Mouse (Mus musculus) testis, adult 2 months (tissue): ENCODE results near the gene Pax1. TPM values are rescaled to one million over a fixed set of nuclear protein-coding genes. Genes with fewer than 3 reads are reported as not detected.

Experiments
- H3K27ac ChIP-seq: fragments of 200-500 bp; 2 replicates; pipeline ENCODE4 v1.5.1; 2012; ENCODE audit warnings: low read depth, low read length; ENCODE audit not compliant: control insufficient read depth, insufficient read depth
- H3K27me3 ChIP-seq: fragments of 200-500 bp; 2 replicates; pipeline ENCODE4 v1.6.1; 2012; ENCODE audit warnings: mild to moderate bottlenecking, low read length, moderate library complexity; ENCODE audit not compliant: control insufficient read depth, insufficient read depth
- H3K36me3 ChIP-seq: fragments of 200-500 bp; 2 replicates; pipeline ENCODE4 v1.6.1; 2012; ENCODE audit warnings: mild to moderate bottlenecking, low read length; ENCODE audit not compliant: control insufficient read depth, insufficient read depth
- H3K4me1 ChIP-seq: fragments of 200-500 bp; 2 replicates; pipeline ENCODE4 v1.6.1; 2012; ENCODE audit warnings: low read length; ENCODE audit not compliant: control insufficient read depth, insufficient read depth
- H3K4me3 ChIP-seq: fragments of 200-500 bp; 2 replicates; pipeline ENCODE4 v1.5.1; 2012; ENCODE audit warnings: low read depth, mild to moderate bottlenecking, low read length, moderate library complexity, mixed read lengths; ENCODE audit not compliant: control insufficient read depth
- CTCF ChIP-seq: fragments of 200-500 bp; IDR thresholded peaks from 2 replicates; pipeline ENCODE4 v1.5.1; 2012; ENCODE audit warnings: low read depth, mild to moderate bottlenecking, inconsistent platforms, low read length, moderate library complexity; ENCODE audit not compliant: control insufficient read depth, insufficient read depth, insufficient replicate concordance
- POLR2A ChIP-seq: fragments of 200-500 bp; IDR thresholded peaks from 2 replicates; pipeline ENCODE4 v1.6.1; 2012; ENCODE audit warnings: low read depth, mild to moderate bottlenecking, inconsistent platforms, low read length, moderate library complexity; ENCODE audit not compliant: control insufficient read depth
- polyA plus RNA-seq: library from polyadenylated mRNA; depleted of rRNA; stranded (reverse); fragments of >200 nt; gene quantifications from 2 replicates; pipeline ENCODE4 v1.2.3, GENCODE M21; 2012; rRNA removed

Pax1 gene
- 9.4 and 9.9 TPM in 2 replicates for polyA plus RNA-seq

DNA sequence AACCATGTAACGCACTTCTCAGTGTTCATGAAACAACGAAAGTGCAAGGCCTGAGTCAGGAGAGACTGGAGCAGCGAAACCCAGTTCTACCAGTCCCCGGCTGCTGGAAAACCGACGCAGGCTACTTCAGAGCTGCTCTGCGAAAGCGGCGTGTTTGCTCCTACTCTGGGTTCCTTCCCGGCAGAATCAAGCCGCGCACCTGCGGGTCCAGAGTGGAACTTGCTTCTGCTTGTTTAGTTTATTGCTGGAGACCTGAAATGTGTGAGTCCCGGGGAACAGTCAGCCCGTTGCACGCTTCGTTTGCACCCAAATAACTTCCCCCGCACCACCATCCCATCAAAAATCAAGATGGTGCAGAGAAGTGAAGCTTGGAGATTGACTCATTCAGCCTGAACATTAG lies at the start of gene Pax1:
Pax1 (plus strand) TSS at position 345 of the 400 bp plus-strand sequence.
- no peak within 1 kb of the TSS for H3K27ac ChIP-seq
- H3K4me1 ChIP-seq = peaks cover 16% of the 10 kb centered on the region
- H3K36me3 ChIP-seq = no peaks in the 10 kb centered on the region
- peak within 1 kb of the TSS; percentile 15 for H3K4me3 ChIP-seq
- TF ChIP-seq CTCF = no peak
- no peak for TF ChIP-seq POLR2A
- peaks cover 10% of the 10 kb centered on the region for H3K27me3 ChIP-seq

DNA sequence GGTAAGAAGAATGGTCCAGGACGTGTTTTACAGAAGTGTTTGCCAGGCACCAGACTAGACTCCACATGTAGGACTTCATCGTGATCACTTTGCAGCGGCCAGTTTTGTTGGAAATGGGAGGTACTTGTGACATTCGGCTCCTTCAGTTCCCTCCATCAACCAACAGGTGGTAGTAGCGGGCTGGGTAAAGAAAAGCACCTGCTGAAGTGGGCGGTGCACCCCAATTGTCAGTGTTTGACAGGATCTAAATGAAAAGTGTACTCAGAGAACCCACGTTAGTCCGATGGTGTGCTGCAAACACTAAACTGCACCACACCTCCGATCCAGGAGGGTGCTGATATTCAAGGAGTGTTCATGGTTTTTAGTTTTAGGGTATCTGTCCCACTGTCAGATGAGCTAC lies 40.7 kb upstream of the Pax1 start:
- no peak overlapping the region for H3K4me3 ChIP-seq
- H3K36me3 ChIP-seq = no peaks in the 10 kb centered on the region
- no peak overlapping the region for H3K27ac ChIP-seq
- TF ChIP-seq POLR2A = no peak
- peak; percentile 26; the same call in 1 of the 2 replicates for TF ChIP-seq CTCF
- H3K4me1 ChIP-seq = no peaks in the 10 kb centered on the region
- no peaks in the 10 kb centered on the region for H3K27me3 ChIP-seq

DNA sequence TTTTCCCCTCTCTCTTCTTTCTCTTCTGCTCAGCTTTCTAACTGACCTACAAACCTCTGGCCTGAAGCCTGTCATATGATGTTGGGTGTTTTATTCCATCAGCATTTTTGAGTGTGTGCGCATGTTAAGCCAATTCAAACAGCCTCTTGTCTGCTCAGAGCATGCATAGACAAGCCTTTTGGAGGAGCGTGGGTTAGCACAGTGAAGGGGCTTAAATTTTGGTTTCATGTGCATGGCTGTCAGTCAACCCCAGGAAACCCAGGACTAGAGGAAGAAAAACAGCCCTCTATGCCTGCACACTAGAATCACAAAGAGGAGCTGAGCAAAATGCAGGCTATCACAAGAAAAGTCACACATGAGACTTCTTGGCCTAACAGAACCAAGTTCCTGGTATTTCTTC lies 36.5 kb upstream of the Pax1 start:
- H3K27me3 ChIP-seq = no peaks in the 10 kb centered on the region
- no peak overlapping the region for H3K4me3 ChIP-seq
- no peaks in the 10 kb centered on the region for H3K4me1 ChIP-seq
- no peaks in the 10 kb centered on the region for H3K36me3 ChIP-seq
- TF ChIP-seq POLR2A (no peak), CTCF (no peak)
- H3K27ac ChIP-seq = no peak overlapping the region

DNA sequence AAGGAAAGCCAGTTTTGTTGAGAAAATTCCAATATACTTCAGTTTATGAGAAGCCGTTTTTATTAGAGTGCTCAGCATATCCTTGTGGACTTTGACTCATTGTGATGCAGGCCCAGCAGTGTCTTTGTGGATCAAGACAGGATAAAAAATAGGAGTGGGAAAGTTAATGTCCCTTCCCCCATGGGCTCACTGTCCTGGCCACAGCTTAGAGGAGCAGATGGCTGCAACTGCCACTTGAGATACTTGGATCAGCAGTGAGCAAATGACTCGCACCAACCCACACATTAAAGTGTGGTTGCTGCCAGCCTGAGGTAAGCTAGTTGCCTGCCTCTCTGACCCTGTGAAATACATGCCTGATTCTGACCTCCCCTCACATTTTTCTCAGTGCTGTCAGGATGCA lies 29.0 kb upstream of the Pax1 start:
- TF ChIP-seq POLR2A = no peak
- no peak for TF ChIP-seq CTCF
- H3K27ac ChIP-seq = no peak overlapping the region
- no peaks in the 10 kb centered on the region for H3K27me3 ChIP-seq
- no peaks in the 10 kb centered on the region for H3K36me3 ChIP-seq
- H3K4me3 ChIP-seq = no peak overlapping the region
- no peaks in the 10 kb centered on the region for H3K4me1 ChIP-seq

DNA sequence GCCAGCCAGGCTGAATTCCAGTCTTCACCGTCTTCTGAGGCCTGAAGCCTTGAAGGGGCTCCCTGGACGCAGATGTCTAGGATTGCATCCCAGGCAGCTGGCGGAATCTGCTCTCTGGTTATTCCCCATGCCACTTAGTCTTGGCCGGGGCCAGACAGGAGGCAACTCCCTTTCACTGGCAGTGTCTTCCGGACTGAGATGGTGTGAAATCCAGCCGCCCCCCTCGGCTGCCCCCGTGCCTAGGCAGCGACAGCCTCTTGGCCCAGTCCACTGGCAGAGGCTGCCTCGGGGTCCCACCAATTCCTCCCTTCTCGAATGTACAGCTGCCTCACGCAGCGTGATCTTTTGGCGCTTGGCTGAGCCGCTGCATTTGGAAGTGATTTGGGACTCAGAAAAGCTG lies 23.0 kb upstream of the Pax1 start:
- H3K27ac ChIP-seq = no peak overlapping the region
- 0 out of 2 replicates have a peak overlapping the region, but pooled peaks have one; percentile 2 for H3K4me3 ChIP-seq

DNA sequence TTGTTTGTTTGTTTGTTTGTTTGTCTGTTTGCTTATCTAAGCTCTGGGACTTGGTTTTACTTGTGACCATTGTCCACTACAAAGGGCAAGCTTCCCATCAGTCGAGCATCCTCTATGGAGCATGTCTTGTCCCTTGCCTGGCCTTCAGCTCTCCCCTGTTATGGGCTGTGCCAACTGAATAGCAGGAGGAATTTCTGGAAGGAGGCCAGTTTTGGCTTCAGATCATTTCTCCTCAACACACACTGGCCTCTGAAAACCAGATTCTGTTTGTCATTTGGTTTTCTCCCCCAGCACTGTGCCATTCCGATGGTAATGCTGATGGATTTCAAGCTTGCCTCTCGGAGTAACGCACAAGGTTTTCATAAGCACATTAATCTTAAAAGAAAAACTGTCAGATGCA lies 21.9 kb upstream of the Pax1 start:
- Histone ChIP-seq H3K36me3 (no peaks in the 10 kb centered on the region), H3K4me1 (peaks cover 7% of the 10 kb centered on the region), H3K4me3 (no peak overlapping the region), H3K27me3 (no peaks in the 10 kb centered on the region), H3K27ac (no peak overlapping the region)
- TF ChIP-seq POLR2A (no peak), CTCF (no peak)

More for the DNA sequence above, 23.0 kb upstream of the Pax1 start:
- Histone ChIP-seq H3K4me1 (peaks cover 7% of the 10 kb centered on the region), H3K36me3 (no peaks in the 10 kb centered on the region), H3K27me3 (no peaks in the 10 kb centered on the region)
- TF ChIP-seq CTCF (no peak), POLR2A (no peak)

DNA sequence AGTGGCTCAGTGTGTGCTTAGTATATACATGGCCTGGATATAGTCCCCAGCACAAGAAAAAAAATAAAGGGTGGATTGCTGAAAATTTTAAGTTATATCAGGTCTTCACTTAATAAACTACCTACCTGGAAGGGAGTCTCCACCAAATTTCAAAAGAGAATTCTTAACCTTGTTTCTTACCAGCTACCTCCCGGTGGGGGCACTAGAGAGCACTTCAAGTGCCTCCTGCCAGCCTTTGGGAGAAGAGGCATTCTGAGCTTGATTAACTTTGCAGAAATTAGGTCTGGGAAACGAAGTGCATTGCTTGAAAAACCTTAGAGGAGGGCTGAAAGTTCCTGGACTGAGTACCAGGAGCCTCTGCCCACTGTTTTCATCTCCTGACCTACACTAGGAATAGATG lies 19.5 kb upstream of the Pax1 start:
- Histone ChIP-seq H3K4me1 (peaks cover 7% of the 10 kb centered on the region), H3K27me3 (no peaks in the 10 kb centered on the region), H3K36me3 (no peaks in the 10 kb centered on the region), H3K27ac (no peak overlapping the region), H3K4me3 (no peak overlapping the region)
- TF ChIP-seq POLR2A (no peak), CTCF (no peak)

DNA sequence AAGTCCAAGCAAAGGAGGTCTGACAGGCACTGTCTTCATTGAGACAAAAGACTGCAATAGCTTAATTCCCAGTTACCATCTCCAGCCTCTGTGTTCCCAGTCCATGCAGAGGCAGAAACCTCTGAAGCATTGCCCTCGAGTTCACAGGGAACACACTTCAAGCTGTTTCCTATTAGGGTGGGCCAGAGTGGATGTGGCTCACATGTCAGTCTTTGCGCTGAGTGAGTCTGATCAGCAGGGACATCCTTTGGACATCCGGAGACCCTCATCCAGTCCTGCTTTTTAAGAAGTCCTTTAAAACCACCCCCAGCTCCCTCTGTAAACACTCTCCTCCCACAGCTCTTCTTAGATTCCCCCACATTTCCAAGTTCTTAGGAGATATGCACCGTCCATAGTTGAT lies 2.0 kb upstream of the Pax1 start:
- no peak overlapping the region for H3K27ac ChIP-seq
- H3K36me3 ChIP-seq = no peaks in the 10 kb centered on the region
- no peak overlapping the region for H3K4me3 ChIP-seq
- H3K27me3 ChIP-seq = peaks cover 3% of the 10 kb centered on the region; the same call in 1 of the 2 replicates
- TF ChIP-seq POLR2A = no peak
- no peak for TF ChIP-seq CTCF
- peaks cover 5% of the 10 kb centered on the region for H3K4me1 ChIP-seq
